Mouse (Mus musculus) C2C12 (cell line): ENCODE results near the gene Enox1. TPM values are rescaled to one million over a fixed set of nuclear protein-coding genes. Genes with fewer than 3 reads are reported as not detected.

ENCODE experiments used
- H3K27me3 ChIP-seq: one replicate; pipeline ENCODE4 v1.6.1; 2011; ENCODE audit not compliant: control insufficient read depth, insufficient read depth, insufficient read length
- H3K36me3 ChIP-seq: one replicate; pipeline ENCODE4 v1.6.1; 2011; ENCODE audit not compliant: control insufficient read depth, insufficient read depth
- H3K4me3 ChIP-seq: one replicate; pipeline ENCODE4 v1.5.1; 2011; ENCODE audit warnings: mild to moderate bottlenecking, control low read depth; ENCODE audit not compliant: poor library complexity, insufficient read depth, severe bottlenecking
- H3K79me2 ChIP-seq: one replicate; pipeline ENCODE4 v1.6.1; 2011; ENCODE audit not compliant: control insufficient read depth, insufficient read depth
- H3K79me3 ChIP-seq: one replicate; pipeline ENCODE4 v1.6.1; 2011; ENCODE audit warnings: low read depth, control low read depth
- H3ac ChIP-seq: one replicate; pipeline ENCODE3; 2011; ENCODE audit warnings: low read depth; ENCODE audit not compliant: control insufficient read depth, insufficient read length
- CEBPB ChIP-seq: IDR thresholded peaks from one replicate; pipeline ENCODE4 v1.6.1; 2011; ENCODE audit warnings: low read depth, mild to moderate bottlenecking, control low read depth, moderate library complexity
- CTCF ChIP-seq: IDR thresholded peaks from one replicate; pipeline ENCODE4 v1.5.1; 2011; ENCODE audit not compliant: control insufficient read depth, insufficient read depth, insufficient read length
- FOSL1 ChIP-seq: IDR thresholded peaks from one replicate; pipeline ENCODE4 v1.8.0; 2011; ENCODE audit warnings: mild to moderate bottlenecking, low read length; ENCODE audit not compliant: poor library complexity, insufficient read depth, severe bottlenecking
- MAX ChIP-seq: IDR thresholded peaks from one replicate; pipeline ENCODE4 v1.6.1; 2011; ENCODE audit warnings: mild to moderate bottlenecking, control low read depth
- MYOD1 ChIP-seq: IDR thresholded peaks from one replicate; pipeline ENCODE4 v1.6.1; 2011; ENCODE audit warnings: low read depth; ENCODE audit not compliant: control insufficient read depth, insufficient read length
- MYOG ChIP-seq: IDR thresholded peaks from one replicate; pipeline ENCODE4 v1.6.1; 2011; ENCODE audit not compliant: control insufficient read depth, insufficient read length; ENCODE audit errors: extremely low read depth
- USF1 ChIP-seq: IDR thresholded peaks from one replicate; pipeline ENCODE4 v1.6.1; 2011; ENCODE audit warnings: low read depth, mild to moderate bottlenecking, control low read depth, moderate library complexity
- polyA plus RNA-seq: library from polyadenylated mRNA; unstranded; fragments of >200 nt; fragmentation: generic; extraction: Trizol; gene quantifications from one replicate; pipeline ENCODE4 v1.2.1, GENCODE M21; 2012; ENCODE audit warnings: missing spikeins

Gene Enox1
- polyA plus RNA-seq, 1 experiment = 0.75 TPM

- Histone ChIP-seq H3K79me2 (no peaks in the 10 kb centered on the region), H3K79me3 (no peaks in the 10 kb centered on the region), H3K27me3 (no peaks in the 10 kb centered on the region), H3ac (no peak overlapping the region), H3K4me3 (no peak overlapping the region), H3K36me3 (no peaks in the 10 kb centered on the region)
- TF ChIP-seq CTCF (no peak), CEBPB (no peak), USF1 (no peak), MAX (no peak), MYOG (no peak), FOSL1 (no peak), MYOD1 (no peak)
These were observed 348.0 kb downstream of the Enox1 start for GRCm38 (mm10) chr14:77504458-77505135.

DNA sequence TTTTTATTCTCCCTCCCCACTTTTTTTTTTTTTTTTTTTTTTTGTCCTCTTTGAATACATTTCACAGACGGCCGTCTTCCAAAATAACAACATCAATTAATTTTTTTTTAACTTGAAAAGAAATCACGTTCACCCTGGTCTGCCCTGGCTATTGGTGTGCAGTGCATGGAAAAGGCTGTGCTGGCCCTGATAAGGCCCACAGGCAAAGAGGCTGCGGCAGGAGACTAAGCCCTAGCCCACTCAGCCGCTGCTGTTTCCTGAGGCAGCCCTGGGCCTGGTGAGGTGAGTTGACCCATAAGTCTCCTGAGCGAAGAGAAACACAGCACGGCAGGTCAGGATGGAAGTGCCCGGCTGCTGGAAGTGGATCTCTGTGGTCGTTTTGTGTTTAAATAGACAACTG lies 349.8 kb downstream of the Enox1 start:
- no peak for TF ChIP-seq USF1
- no peak for TF ChIP-seq MYOD1
- no peak for TF ChIP-seq FOSL1
- TF ChIP-seq MAX = no peak
- TF ChIP-seq CEBPB = no peak
- TF ChIP-seq CTCF = no peak
- no peak for TF ChIP-seq MYOG
- no peak overlapping the region for H3K4me3 ChIP-seq
- no peaks in the 10 kb centered on the region for H3K79me2 ChIP-seq
- no peak overlapping the region for H3ac ChIP-seq
- no peaks in the 10 kb centered on the region for H3K79me3 ChIP-seq
- no peaks in the 10 kb centered on the region for H3K36me3 ChIP-seq
- no peaks in the 10 kb centered on the region for H3K27me3 ChIP-seq

DNA sequence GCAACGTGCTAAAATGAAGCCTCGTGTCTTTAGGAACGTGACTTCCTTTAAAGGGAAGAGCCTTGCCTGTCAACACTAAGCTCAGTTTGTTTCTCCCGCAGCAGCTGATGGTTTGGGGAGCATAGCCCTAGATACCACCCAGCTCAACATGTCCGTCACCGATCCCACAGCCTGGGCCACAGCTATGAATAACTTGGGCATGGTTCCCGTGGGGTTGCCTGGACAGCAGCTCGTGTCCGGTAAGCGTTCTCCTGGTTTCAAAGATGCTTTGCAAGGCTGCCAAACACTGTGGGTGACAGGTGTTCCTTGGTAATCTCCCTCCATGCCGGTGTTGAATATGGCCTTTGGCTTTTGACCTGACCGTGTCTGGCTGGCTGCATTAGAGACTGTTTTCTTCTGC lies 351.5 kb downstream of the Enox1 start:
- Histone ChIP-seq H3K79me3 (no peaks in the 10 kb centered on the region), H3ac (no peak overlapping the region), H3K4me3 (no peak overlapping the region), H3K27me3 (no peaks in the 10 kb centered on the region), H3K79me2 (no peaks in the 10 kb centered on the region), H3K36me3 (no peaks in the 10 kb centered on the region)
- TF ChIP-seq USF1 (no peak), CEBPB (no peak), MAX (no peak), FOSL1 (no peak), MYOG (no peak), CTCF (no peak), MYOD1 (no peak)

- no peaks in the 10 kb centered on the region for H3K27me3 ChIP-seq
- no peaks in the 10 kb centered on the region for H3K36me3 ChIP-seq
- H3K79me2 ChIP-seq = no peaks in the 10 kb centered on the region
- no peak overlapping the region for H3ac ChIP-seq
- H3K4me3 ChIP-seq = no peak overlapping the region
- H3K79me3 ChIP-seq = no peaks in the 10 kb centered on the region
- TF ChIP-seq MAX = no peak
- no peak for TF ChIP-seq MYOD1
- no peak for TF ChIP-seq MYOG
- no peak for TF ChIP-seq FOSL1
- TF ChIP-seq CTCF = no peak
- no peak for TF ChIP-seq USF1
- no peak for TF ChIP-seq CEBPB
These were observed 352.5 kb downstream of the Enox1 start for GRCm38 (mm10) chr14:77509042-77509441.

DNA sequence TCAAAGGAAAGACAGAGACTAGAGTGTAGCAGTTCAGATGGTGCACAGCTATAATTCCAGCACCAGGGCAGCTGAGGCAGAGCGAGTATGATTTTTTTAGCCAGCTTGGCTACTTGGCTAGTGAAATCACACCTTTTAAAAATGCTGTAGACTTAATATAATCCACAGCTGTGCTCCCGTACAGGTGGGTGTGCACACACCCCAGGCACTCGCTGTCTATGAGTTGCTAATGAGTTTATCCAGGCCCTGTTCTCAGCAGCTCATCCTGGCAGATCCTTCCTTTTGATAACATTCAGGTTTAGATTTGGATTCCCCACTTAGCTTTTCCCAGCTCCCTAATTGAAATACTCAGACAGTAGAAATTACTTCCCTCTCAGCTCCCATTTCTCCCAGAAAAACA lies 353.4 kb downstream of the Enox1 start:
- Histone ChIP-seq H3K27me3 (no peaks in the 10 kb centered on the region), H3K36me3 (no peaks in the 10 kb centered on the region), H3K4me3 (no peak overlapping the region), H3ac (no peak overlapping the region), H3K79me3 (no peaks in the 10 kb centered on the region), H3K79me2 (no peaks in the 10 kb centered on the region)
- no peak for TF ChIP-seq MYOD1
- no peak for TF ChIP-seq MAX
- no peak for TF ChIP-seq FOSL1
- no peak for TF ChIP-seq CEBPB
- TF ChIP-seq CTCF = no peak
- TF ChIP-seq USF1 = no peak
- TF ChIP-seq MYOG = no peak
